Mouse (Mus musculus) myocyte (in vitro differentiated cells): ENCODE measurements around the gene Dut. TPM values are rescaled to one million over a fixed set of nuclear protein-coding genes. Genes with fewer than 3 reads are reported as not detected.

Experiments used
- H3K27me3 ChIP-seq: one replicate; pipeline ENCODE4 v1.6.1; 2011; ENCODE audit not compliant: control insufficient read depth, insufficient read depth, insufficient read length
- H3K36me3 ChIP-seq: one replicate; pipeline ENCODE4 v1.6.1; 2011; ENCODE audit not compliant: control insufficient read depth, insufficient read depth
- H3K4me2 ChIP-seq: one replicate; pipeline ENCODE4 v1.6.1; 2011; ENCODE audit warnings: low read depth, control low read depth
- H3K4me3 ChIP-seq: one replicate; pipeline ENCODE4 v1.5.1; 2011; ENCODE audit warnings: mild to moderate bottlenecking, control low read depth, moderate library complexity
- H3K79me2 ChIP-seq: one replicate; pipeline ENCODE4 v1.6.1; 2011; ENCODE audit not compliant: control insufficient read depth, insufficient read depth
- H3ac ChIP-seq: one replicate; pipeline ENCODE4 v1.6.1; 2011; ENCODE audit not compliant: control insufficient read depth, insufficient read length
- CEBPB ChIP-seq: IDR thresholded peaks from 2 replicates; pipeline ENCODE4 v1.6.1; 2011; ENCODE audit warnings: mild to moderate bottlenecking, moderate library complexity; ENCODE audit not compliant: poor library complexity, insufficient read depth, severe bottlenecking
- E2F4 ChIP-seq: IDR thresholded peaks from one replicate; pipeline ENCODE4 v1.6.1; 2011; ENCODE audit warnings: mild to moderate bottlenecking, control low read depth, moderate library complexity; ENCODE audit not compliant: insufficient read depth
- MAX ChIP-seq: IDR thresholded peaks from one replicate; pipeline ENCODE4 v1.6.1; 2011; ENCODE audit warnings: low read depth, mild to moderate bottlenecking, control low read depth
- MYOD1 ChIP-seq, 3 experiments: IDR thresholded peaks; one replicate each; pipeline ENCODE4 v1.6.1; 2011; ENCODE audit warnings: control low read depth in 2 of 3, low read depth in 2 of 3, mild to moderate bottlenecking in 2 of 3, moderate library complexity in 1 of 3; ENCODE audit not compliant: insufficient read length in 2 of 3, control insufficient read depth in 1 of 3
- MYOG ChIP-seq, 3 experiments: IDR thresholded peaks; one replicate each; pipeline ENCODE4 v1.6.1; 2011; ENCODE audit warnings: control low read depth in 2 of 3, low read depth in 2 of 3, mild to moderate bottlenecking in 2 of 3; ENCODE audit not compliant: insufficient read length in 2 of 3, control insufficient read depth in 1 of 3, insufficient read depth in 1 of 3
- POLR2A ChIP-seq: IDR thresholded peaks from one replicate; pipeline ENCODE4 v1.6.1; 2011; ENCODE audit warnings: low read depth, mild to moderate bottlenecking, control low read depth, moderate library complexity; ENCODE audit not compliant: insufficient read length
- POLR2AphosphoS2 ChIP-seq: IDR thresholded peaks from one replicate; pipeline ENCODE4 v1.6.1; 2011; ENCODE audit warnings: low read depth, control low read depth; ENCODE audit not compliant: insufficient read length
- REST ChIP-seq: IDR thresholded peaks from one replicate; pipeline ENCODE4 v1.6.1; 2011; ENCODE audit warnings: mild to moderate bottlenecking, control low read depth, moderate library complexity; ENCODE audit not compliant: insufficient read depth, insufficient read length
- SRF ChIP-seq: IDR thresholded peaks from one replicate; pipeline ENCODE4 v1.6.1; 2011; ENCODE audit warnings: low read depth; ENCODE audit not compliant: control insufficient read depth, insufficient read length
- TCF12 ChIP-seq: IDR thresholded peaks from one replicate; pipeline ENCODE4 v1.6.1; 2011; ENCODE audit warnings: mild to moderate bottlenecking, control low read depth; ENCODE audit not compliant: poor library complexity, insufficient read depth, severe bottlenecking
- TCF3 ChIP-seq: IDR thresholded peaks from one replicate; pipeline ENCODE4 v1.6.1; 2011; ENCODE audit warnings: low read depth, control low read depth; ENCODE audit not compliant: insufficient read length
- USF1 ChIP-seq: IDR thresholded peaks from one replicate; pipeline ENCODE4 v1.6.1; 2011; ENCODE audit warnings: low read depth, mild to moderate bottlenecking, control low read depth, moderate library complexity
- polyA plus RNA-seq: library from polyadenylated mRNA; unstranded; fragments of >200 nt; fragmentation: generic; extraction: Trizol; gene quantifications from one replicate; pipeline ENCODE4 v1.2.1, GENCODE M21; 2012; ENCODE audit warnings: missing spikeins

Gene Dut
- polyA plus RNA-seq, 1 experiment: 57.1 TPM

DNA sequence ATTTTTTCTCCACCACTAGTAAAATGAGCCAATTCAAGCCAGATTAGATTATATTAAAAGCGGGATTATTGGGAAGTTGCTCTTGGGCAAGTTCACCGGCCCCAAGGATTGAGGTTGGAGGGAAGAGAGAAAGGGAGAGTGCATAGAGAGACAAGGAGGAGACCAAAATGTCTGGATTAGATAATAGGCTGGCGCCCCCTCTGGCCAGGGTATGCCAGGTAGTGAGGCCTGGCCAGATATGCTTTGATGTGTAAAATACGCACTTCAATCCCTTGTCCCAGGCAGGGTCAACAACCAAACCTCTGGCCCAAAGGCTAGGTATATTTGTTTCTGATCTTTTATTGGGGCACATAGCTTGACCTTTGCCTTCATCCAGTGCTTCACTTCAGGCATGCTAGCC is 4.8 kb downstream of the Dut start:
- H3ac ChIP-seq: no peak overlapping the region
- TF ChIP-seq USF1 (no peak), MYOD1 (IDR thresholded peaks at IDR 0.05; ENCODE audit: control insufficient read depth in 1 of 3, insufficient read length in 2 of 3, low read depth in 2 of 3) (no peak), TCF3 (no peak), E2F4 (no peak), POLR2AphosphoS2 (no peak), MAX (no peak), CEBPB (no peak), POLR2A (no peak), MYOG (IDR thresholded peaks at IDR 0.05; ENCODE audit: control insufficient read depth in 1 of 3, insufficient read depth in 1 of 3, insufficient read length in 2 of 3, low read depth in 2 of 3) (no peak), TCF12 (no peak), SRF (no peak), REST (no peak)
- H3K4me2 ChIP-seq: no peak overlapping the region
- no peaks in the 10 kb centered on the region for H3K27me3 ChIP-seq
- H3K4me3 ChIP-seq: no peak overlapping the region
- H3K36me3 ChIP-seq: peaks cover 32% of the 10 kb centered on the region
- peaks cover 58% of the 10 kb centered on the region for H3K79me2 ChIP-seq

DNA sequence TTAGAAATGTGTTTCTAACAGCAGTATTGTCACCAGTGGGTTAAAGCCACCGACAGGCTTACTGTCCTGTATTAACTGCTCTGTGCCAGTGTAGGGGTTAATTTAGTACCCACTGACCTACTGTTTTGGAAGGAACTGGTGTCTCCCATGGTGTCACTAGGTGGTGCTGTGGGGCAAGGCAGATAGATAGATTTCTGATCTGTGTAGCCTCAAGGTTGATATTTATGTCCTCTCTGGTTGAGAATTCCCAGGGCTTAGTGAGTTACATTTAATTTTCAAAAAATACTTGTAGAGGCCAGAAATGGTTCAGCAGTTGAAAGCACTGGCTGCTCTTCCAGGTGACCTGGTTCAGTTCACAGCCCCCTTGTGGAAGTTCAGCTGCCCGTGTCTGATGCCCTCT is 5.3 kb downstream of the Dut start:
- Histone ChIP-seq H3K36me3 (peaks cover 37% of the 10 kb centered on the region), H3K4me2 (no peak overlapping the region), H3K4me3 (no peak overlapping the region), H3K27me3 (no peaks in the 10 kb centered on the region), H3ac (no peak overlapping the region), H3K79me2 (peaks cover 58% of the 10 kb centered on the region)
- TF ChIP-seq MYOG (IDR thresholded peaks at IDR 0.05; ENCODE audit: control insufficient read depth in 1 of 3, insufficient read depth in 1 of 3, insufficient read length in 2 of 3, low read depth in 2 of 3) (no peak), E2F4 (no peak), REST (no peak), MYOD1 (IDR thresholded peaks at IDR 0.05; ENCODE audit: control insufficient read depth in 1 of 3, insufficient read length in 2 of 3, low read depth in 2 of 3) (no peak), POLR2A (no peak), POLR2AphosphoS2 (no peak), USF1 (no peak), TCF3 (no peak), CEBPB (no peak), TCF12 (no peak), SRF (no peak), MAX (no peak)

DNA sequence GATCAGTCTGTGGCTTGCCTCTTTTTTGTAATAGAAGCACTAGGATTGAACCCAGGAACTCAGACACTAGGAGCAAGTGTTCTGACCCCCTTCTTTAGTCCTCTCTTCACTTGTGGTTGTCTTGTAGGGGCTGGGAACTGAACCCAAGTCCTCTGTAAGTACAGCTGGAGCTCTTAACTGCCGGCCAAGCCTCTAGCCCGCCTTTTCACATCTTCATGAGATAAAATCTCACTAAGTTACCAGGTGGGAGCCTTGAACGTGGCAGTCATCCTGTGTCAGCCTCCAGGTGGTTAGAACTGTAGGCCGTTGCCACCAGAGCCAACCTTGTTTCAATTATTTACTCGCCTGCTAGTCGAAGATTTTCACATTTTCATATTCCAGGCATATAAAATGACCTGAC is 6.7 kb downstream of the Dut start:
- Histone ChIP-seq H3K36me3 (peaks cover 42% of the 10 kb centered on the region), H3K79me2 (peaks cover 49% of the 10 kb centered on the region), H3K4me3 (no peak overlapping the region), H3K4me2 (no peak overlapping the region), H3K27me3 (no peaks in the 10 kb centered on the region), H3ac (no peak overlapping the region)
- TF ChIP-seq CEBPB (no peak), USF1 (no peak), POLR2AphosphoS2 (no peak), REST (no peak), TCF12 (no peak), TCF3 (no peak), MYOG (IDR thresholded peaks at IDR 0.05; ENCODE audit: control insufficient read depth in 1 of 3, insufficient read depth in 1 of 3, insufficient read length in 2 of 3, low read depth in 2 of 3) (no peak), MAX (no peak), SRF (no peak)

DNA sequence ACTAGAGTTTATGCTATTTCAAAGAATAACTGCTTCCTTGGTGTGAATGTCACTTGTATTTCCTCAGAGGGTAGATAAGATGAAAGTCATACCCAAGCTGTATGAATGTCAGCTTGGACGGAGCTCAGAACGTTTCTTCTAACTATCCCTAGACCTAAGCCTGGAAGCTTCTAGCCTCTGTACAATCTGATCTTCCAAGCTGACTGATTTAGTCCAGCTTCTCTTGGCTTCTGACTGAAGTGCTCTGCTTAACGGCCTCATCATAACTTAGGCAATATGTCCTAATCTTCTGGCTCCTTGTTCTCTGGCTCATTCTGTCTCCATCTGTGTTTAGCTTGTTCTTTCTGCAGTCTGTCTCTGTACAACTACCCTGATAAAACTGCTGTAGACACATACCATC is 7.6 kb downstream of the Dut start:
- Histone ChIP-seq H3K4me3 (no peak overlapping the region), H3K4me2 (no peak overlapping the region), H3K27me3 (no peaks in the 10 kb centered on the region), H3K36me3 (peaks cover 42% of the 10 kb centered on the region), H3K79me2 (peaks cover 40% of the 10 kb centered on the region), H3ac (no peak overlapping the region)
- TF ChIP-seq MAX: no peak
- TF ChIP-seq MYOD1 (IDR thresholded peaks at IDR 0.05; ENCODE audit: control insufficient read depth in 1 of 3, insufficient read length in 2 of 3, low read depth in 2 of 3): no peak
- no peak for TF ChIP-seq CEBPB
- TF ChIP-seq E2F4: no peak
- no peak for TF ChIP-seq TCF12
- TF ChIP-seq MYOG (IDR thresholded peaks at IDR 0.05; ENCODE audit: control insufficient read depth in 1 of 3, insufficient read depth in 1 of 3, insufficient read length in 2 of 3, low read depth in 2 of 3): no peak
- TF ChIP-seq POLR2A: no peak
- no peak for TF ChIP-seq SRF
- no peak for TF ChIP-seq REST
- no peak for TF ChIP-seq TCF3
- no peak for TF ChIP-seq POLR2AphosphoS2
- TF ChIP-seq USF1: no peak

DNA sequence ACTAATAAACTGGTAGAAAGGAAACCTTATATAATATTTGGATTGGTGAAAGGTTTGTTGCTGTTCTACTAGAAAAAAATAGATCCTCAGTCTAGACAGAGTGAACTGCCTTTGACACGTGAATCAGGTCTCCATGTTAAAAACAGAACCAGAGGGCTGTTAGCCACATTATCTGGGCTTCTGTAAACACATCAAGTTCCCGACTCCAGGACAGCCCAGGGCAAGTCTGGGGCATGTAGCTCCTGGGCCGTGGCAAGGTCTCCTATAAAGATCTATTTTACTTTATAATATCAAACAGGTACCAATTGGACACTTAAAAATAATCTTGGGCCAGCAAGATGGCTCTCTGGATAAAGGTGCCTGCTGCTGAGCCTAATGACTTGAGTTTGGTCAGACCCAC is 8.9 kb downstream of the Dut start:
- Histone ChIP-seq H3K4me3 (no peak overlapping the region), H3K79me2 (peaks cover 29% of the 10 kb centered on the region), H3K27me3 (no peaks in the 10 kb centered on the region), H3ac (no peak overlapping the region), H3K4me2 (no peak overlapping the region), H3K36me3 (peaks cover 42% of the 10 kb centered on the region)
- no peak for TF ChIP-seq USF1
- TF ChIP-seq TCF12: no peak
- TF ChIP-seq TCF3: no peak
- TF ChIP-seq MAX: no peak
- TF ChIP-seq MYOG (IDR thresholded peaks at IDR 0.05; ENCODE audit: control insufficient read depth in 1 of 3, insufficient read depth in 1 of 3, insufficient read length in 2 of 3, low read depth in 2 of 3): no peak
- TF ChIP-seq E2F4: no peak
- no peak for TF ChIP-seq SRF
- TF ChIP-seq POLR2AphosphoS2: no peak
- TF ChIP-seq POLR2A: no peak
- no peak for TF ChIP-seq REST
- no peak for TF ChIP-seq CEBPB
- no peak for TF ChIP-seq MYOD1 (IDR thresholded peaks at IDR 0.05; ENCODE audit: control insufficient read depth in 1 of 3, insufficient read length in 2 of 3, low read depth in 2 of 3)
